Mouse (Mus musculus) midbrain, embryonic 11.5 days (tissue): ENCODE data around the gene Npb. TPM values are rescaled to one million over a fixed set of nuclear protein-coding genes. Genes with fewer than 3 reads are reported as not detected.
"Not testable (repeated sequence)": the region's sequence is repeated elsewhere in the genome, so short reads cannot be mapped to it uniquely, and the experiment has no call there.

Experiments
- ATAC-seq: fragments of 200-750 bp; cut with Nextera tagmentation; 2 replicates; pipeline ENCODE4 v1.8.0; 2017; ENCODE audit warnings: moderate TSS enrichment, moderate library complexity; ENCODE audit not compliant: low FRiP score
- DNase-seq: peaks from one replicate; pipeline ENCODE4 v3.0.0; 2015; ENCODE audit warnings: low spot score; ENCODE audit errors: missing footprints
- H3K27ac ChIP-seq: fragments of 300-500 bp; sonication (generic); 2 replicates; pipeline ENCODE4 v1.5.1; 2014; ENCODE audit warnings: low read depth, low read length
- H3K27me3 ChIP-seq: fragments of 300-500 bp; sonication (generic); 2 replicates; pipeline ENCODE4 v1.6.1; 2014; ENCODE audit warnings: mild to moderate bottlenecking, low read length, moderate library complexity, mixed read lengths; ENCODE audit not compliant: control insufficient read depth, insufficient read depth
- H3K36me3 ChIP-seq: fragments of 300-500 bp; sonication (generic); 2 replicates; pipeline ENCODE4 v1.6.1; 2014; ENCODE audit warnings: mild to moderate bottlenecking, low read length, moderate library complexity, mixed read lengths; ENCODE audit not compliant: control insufficient read depth, insufficient read depth
- H3K4me1 ChIP-seq: fragments of 300-500 bp; sonication (generic); 2 replicates; pipeline ENCODE4 v1.6.1; 2014; ENCODE audit warnings: low read length; ENCODE audit not compliant: control insufficient read depth, insufficient read depth
- H3K4me2 ChIP-seq: fragments of 300-500 bp; sonication (generic); 2 replicates; pipeline ENCODE4 v1.6.1; 2014; ENCODE audit warnings: mild to moderate bottlenecking, moderate library complexity
- H3K4me3 ChIP-seq: fragments of 300-500 bp; sonication (generic); 2 replicates; pipeline ENCODE4 v1.5.1; 2014; ENCODE audit warnings: low read depth, low read length
- H3K9ac ChIP-seq: fragments of 300-500 bp; sonication (generic); 2 replicates; pipeline ENCODE4 v1.6.1; 2014; ENCODE audit warnings: low read length
- H3K9me3 ChIP-seq: fragments of 300-500 bp; sonication (generic); 2 replicates; pipeline ENCODE4 v1.6.1; 2016; ENCODE audit warnings: low read length; ENCODE audit not compliant: control insufficient read depth
- whole genome bisulfite sequencing: fragments of 180-500 bp; shearing (Covaris S2); extraction: QIAGEN DNeasy Blood & Tissue Kit; methylation state at CpG from one replicate; pipeline ENCODE4 v1.1.7; 2014; 5-methylcytosine and 5-hydroxymethylcytosine counted together
- polyA plus RNA-seq: library from polyadenylated mRNA; unstranded; fragments of >200 nt; fragmentation: Nextera tagmentation; extraction: Ambion mirVana; gene quantifications from 2 replicates; pipeline ENCODE4 v1.2.1, GENCODE M21; 2014

Gene Npb
- polyA plus RNA-seq: 0.38 TPM in 1 of 2 replicates, not detected in the other

DNA sequence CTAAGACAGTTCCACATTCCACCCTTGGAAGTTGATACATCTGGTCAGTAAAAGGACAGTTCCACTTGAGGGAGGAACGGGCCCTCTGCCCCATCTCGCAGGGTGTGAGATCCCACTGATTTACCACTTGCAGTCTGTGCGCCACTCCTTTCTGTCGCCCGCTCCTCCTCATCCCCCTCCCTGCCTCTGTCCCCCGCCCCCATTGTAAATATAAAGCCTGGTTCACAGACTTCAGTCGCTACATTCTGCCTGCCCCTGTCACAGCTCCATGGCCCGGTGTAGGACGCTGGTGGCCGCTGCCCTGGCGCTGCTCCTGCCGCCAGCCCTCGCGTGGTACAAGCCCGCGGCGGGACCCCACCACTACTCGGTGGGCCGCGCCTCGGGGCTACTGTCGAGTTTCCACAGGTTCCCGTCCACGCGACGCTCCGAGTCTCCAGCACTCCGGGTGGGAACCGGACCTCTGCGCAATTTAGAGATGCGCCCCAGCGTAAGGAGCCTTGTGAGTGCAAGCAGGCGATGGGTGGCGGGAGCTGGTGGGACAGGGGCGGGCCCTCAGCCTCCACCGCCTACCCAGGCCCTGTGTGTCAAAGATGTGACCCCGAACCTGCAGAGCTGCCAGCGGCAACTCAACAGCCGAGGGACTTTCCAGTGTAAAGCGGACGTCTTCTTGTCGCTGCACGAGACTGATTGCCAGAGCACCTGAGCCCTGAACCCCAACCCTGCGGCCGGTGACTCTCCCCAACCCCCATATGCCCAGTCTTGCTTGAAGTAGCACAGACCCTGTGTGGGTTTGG is at the start of gene Npb:
Gene Npb, plus strand, starts transcription at position 237 of the 794 bp plus-strand sequence.
- Histone ChIP-seq H3K9ac (peak within 1 kb of the TSS; percentile 44), H3K27me3 (peaks cover 4% of the 10 kb centered on the region; the same call in 1 of the 2 replicates), H3K36me3 (peaks cover 12% of the 10 kb centered on the region), H3K9me3 (no peaks in the 10 kb centered on the region), H3K4me1 (peaks cover 10% of the 10 kb centered on the region), H3K4me3 (peak within 1 kb of the TSS; percentile 19), H3K4me2 (peak within 1 kb of the TSS; percentile 41), H3K27ac (no peak within 1 kb of the TSS)
- WGBS: 8% methylated on average over 45 of the region's 45 CpGs
- peak; percentile 91 for DNase-seq
- peak; percentile 47; the same call in 1 of the 2 replicates for ATAC-seq

DNA sequence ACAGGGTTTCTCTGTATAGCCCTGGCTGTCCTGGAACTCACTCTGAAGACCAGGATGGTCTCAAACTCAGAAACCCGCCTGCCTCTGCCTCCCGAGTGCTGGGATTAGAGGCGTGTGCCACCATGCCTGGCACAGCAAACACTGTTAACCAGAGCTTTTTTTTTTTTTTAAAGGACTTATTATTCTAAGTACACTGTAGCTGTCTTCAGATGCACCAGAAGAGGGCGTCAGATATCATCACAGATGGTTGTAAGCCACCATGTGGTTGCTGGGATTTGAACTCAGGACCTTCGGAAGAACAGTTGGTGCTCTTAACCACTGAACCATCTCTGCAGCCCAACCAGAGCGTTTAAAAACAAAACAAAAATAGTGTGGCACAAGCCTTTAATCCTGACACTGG is 49.4 kb upstream of the Npb start:
- 91% methylated on average over 6 of the region's 6 CpGs for WGBS
- not testable (repeated sequence) for H3K9me3 ChIP-seq

GRCm38 (mm10) chr11:120560952-120561728 is 47.1 kb upstream of the Npb start:
- no peak overlapping the region for H3K4me3 ChIP-seq
- H3K9ac ChIP-seq: no peak overlapping the region
- peaks cover 40% of the 10 kb centered on the region for H3K36me3 ChIP-seq
- no peak for DNase-seq
- no peak overlapping the region for H3K27ac ChIP-seq
- no peak for ATAC-seq
- 93% methylated on average over 13 of the region's 13 CpGs for WGBS
- H3K27me3 ChIP-seq: no peaks in the 10 kb centered on the region
- no peaks in the 10 kb centered on the region for H3K4me1 ChIP-seq
- no peaks in the 10 kb centered on the region for H3K9me3 ChIP-seq
- no peak overlapping the region for H3K4me2 ChIP-seq

More for the DNA sequence above, 49.4 kb upstream of the Npb start:
- ATAC-seq, H3K9ac ChIP-seq, H3K4me3 ChIP-seq, H3K4me1 ChIP-seq, H3K27me3 ChIP-seq, H3K27ac ChIP-seq, DNase-seq, H3K4me2 ChIP-seq: not testable (repeated sequence)
- peaks cover 34% of the 10 kb centered on the region for H3K36me3 ChIP-seq

DNA sequence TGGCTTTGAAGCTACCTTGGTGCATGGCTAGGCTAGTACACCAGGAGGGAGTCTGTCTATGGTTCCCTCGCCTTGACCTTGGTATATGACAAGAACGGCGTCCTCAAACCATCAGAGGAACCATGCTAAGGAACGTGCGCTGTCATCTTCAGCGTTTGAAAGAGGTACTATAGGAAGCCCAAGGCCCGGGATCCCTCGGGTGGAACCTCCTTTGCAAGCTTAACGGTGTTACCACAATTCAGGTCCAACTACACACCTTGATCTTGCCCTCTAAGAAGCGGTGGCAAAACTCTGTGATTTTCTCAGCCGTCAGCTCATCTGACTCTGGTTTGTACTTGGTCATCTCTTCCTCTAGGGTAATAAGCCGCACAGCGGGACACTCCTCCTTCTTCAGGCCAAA is 45.3 kb upstream of the Npb start:
- H3K4me1 ChIP-seq: no peaks in the 10 kb centered on the region
- peaks cover 50% of the 10 kb centered on the region for H3K36me3 ChIP-seq
- DNase-seq (no peak), ATAC-seq (no peak)
- H3K9ac ChIP-seq: no peak overlapping the region
- no peak overlapping the region for H3K4me3 ChIP-seq
- H3K27ac ChIP-seq: no peak overlapping the region
- 94% methylated on average over 13 of the region's 13 CpGs for WGBS
- H3K4me2 ChIP-seq: no peak overlapping the region
- no peaks in the 10 kb centered on the region for H3K9me3 ChIP-seq
- no peaks in the 10 kb centered on the region for H3K27me3 ChIP-seq

DNA sequence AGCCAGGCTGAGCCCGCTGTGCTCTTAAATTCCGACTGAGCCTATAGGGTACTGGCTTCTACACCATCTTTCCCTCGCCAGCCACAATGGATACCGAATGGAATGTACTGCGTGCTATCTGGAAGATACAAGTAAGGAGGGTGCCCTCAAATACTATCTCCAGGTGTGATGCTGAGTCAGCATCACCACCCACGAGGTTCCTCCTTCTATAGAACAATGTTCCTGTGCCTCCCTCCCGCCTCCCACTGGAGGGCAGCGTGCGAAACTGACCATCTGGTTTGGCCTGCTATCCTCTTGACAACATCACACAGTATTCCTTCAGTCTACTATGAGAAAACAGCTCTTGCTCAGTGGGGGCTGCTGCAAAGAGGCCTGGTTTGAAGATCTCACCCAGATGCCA is 43.2 kb upstream of the Npb start:
- no peaks in the 10 kb centered on the region for H3K4me1 ChIP-seq
- no peak for DNase-seq
- H3K4me2 ChIP-seq: no peak overlapping the region
- H3K9ac ChIP-seq: no peak overlapping the region
- H3K9me3 ChIP-seq: no peaks in the 10 kb centered on the region
- no peak overlapping the region for H3K27ac ChIP-seq
- ATAC-seq: no peak
- 89% methylated on average over 9 of the region's 9 CpGs for WGBS
- no peak overlapping the region for H3K4me3 ChIP-seq
- H3K36me3 ChIP-seq: peaks cover 58% of the 10 kb centered on the region
- H3K27me3 ChIP-seq: no peaks in the 10 kb centered on the region

- no peak overlapping the region for H3K9ac ChIP-seq
- peaks cover 38% of the 10 kb centered on the region for H3K36me3 ChIP-seq
- H3K9me3 ChIP-seq: no peaks in the 10 kb centered on the region
- DNase-seq (no peak), ATAC-seq (no peak)
- H3K27me3 ChIP-seq: no peaks in the 10 kb centered on the region
- peaks cover 9% of the 10 kb centered on the region for H3K4me1 ChIP-seq
- H3K4me2 ChIP-seq: no peak overlapping the region
- 96% methylated on average over 6 of the region's 6 CpGs for WGBS
- no peak overlapping the region for H3K27ac ChIP-seq
- no peak overlapping the region for H3K4me3 ChIP-seq
Measured at GRCm38 (mm10) chr11:120568324-120568723, 40.0 kb upstream of the Npb start.

DNA sequence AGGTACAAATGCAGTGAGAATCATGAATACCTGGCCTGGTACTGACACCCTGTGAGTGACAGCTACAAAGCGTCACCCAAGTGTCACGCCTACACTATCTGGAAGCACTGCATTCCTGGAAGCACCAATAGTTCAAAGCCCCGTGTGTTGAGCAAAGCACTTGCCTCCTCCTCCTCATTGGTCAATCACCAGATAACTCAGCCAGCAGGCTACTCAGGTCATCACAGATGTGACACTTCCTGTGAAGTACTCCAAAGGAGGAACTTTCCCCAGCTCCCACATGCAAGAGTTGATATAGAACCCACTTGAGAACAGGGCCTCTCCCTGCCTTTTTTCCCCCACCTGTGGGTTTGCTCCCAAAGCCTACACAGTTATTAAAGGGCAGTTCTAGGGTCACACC is 37.2 kb upstream of the Npb start:
- 81% methylated on average over 3 of the region's 3 CpGs for WGBS
- H3K27me3 ChIP-seq: no peaks in the 10 kb centered on the region
- peak overlapping the region; percentile 57 for H3K4me2 ChIP-seq
- ATAC-seq (no peak), DNase-seq (no peak)
- no peaks in the 10 kb centered on the region for H3K9me3 ChIP-seq
- H3K27ac ChIP-seq: no peak overlapping the region
- H3K4me1 ChIP-seq: peaks cover 12% of the 10 kb centered on the region
- H3K36me3 ChIP-seq: peaks cover 29% of the 10 kb centered on the region
- H3K4me3 ChIP-seq: peak overlapping the region; percentile 97
- no peak overlapping the region for H3K9ac ChIP-seq

- Histone ChIP-seq H3K27ac (peak overlapping the region; percentile 89; the same call in 1 of the 2 replicates), H3K27me3 (no peaks in the 10 kb centered on the region), H3K9me3 (no peaks in the 10 kb centered on the region), H3K9ac (peak overlapping the region; percentile 96), H3K36me3 (peaks cover 23% of the 10 kb centered on the region), H3K4me1 (peaks cover 12% of the 10 kb centered on the region), H3K4me2 (peak overlapping the region; percentile 57), H3K4me3 (peak overlapping the region; percentile 97)
- DNase-seq: peak; percentile 88
- WGBS: 21% methylated on average over 11 of the region's 11 CpGs
- no peak for ATAC-seq
Measured at GRCm38 (mm10) chr11:120571754-120572416, 36.4 kb upstream of the Npb start.
